Mouse (Mus musculus) G1E (cell line): ENCODE data around the gene Ssu72. TPM values are rescaled to one million over a fixed set of nuclear protein-coding genes. Genes with fewer than 3 reads are reported as not detected.

Experiments used
- ATAC-seq: 2 replicates; pipeline ENCODE4 v1.8.0; 2016; ENCODE audit warnings: mild to moderate bottlenecking; ENCODE audit not compliant: insufficient number of reproducible peaks, poor library complexity, low FRiP score, severe bottlenecking; ENCODE audit errors: extremely low read depth
- DNase-seq: peaks from one replicate; pipeline ENCODE4 v3.0.0; 2012; ENCODE audit warnings: low spot score
- H3K27me3 ChIP-seq: 2 replicates; pipeline ENCODE4 v1.6.1; 2012; ENCODE audit warnings: mild to moderate bottlenecking, low read length, inconsistent platforms; ENCODE audit not compliant: insufficient read depth
- H3K36me3 ChIP-seq: replicated peaks from 2 replicates; pipeline ENCODE3; 2012; ENCODE audit warnings: mild to moderate bottlenecking, inconsistent platforms
- H3K4me1 ChIP-seq: 2 replicates; pipeline ENCODE4 v1.6.1; 2012; ENCODE audit warnings: low read depth, low read length, inconsistent platforms, mixed read lengths; ENCODE audit not compliant: insufficient read depth
- H3K4me3 ChIP-seq: 2 replicates; pipeline ENCODE4 v1.5.1; 2012; ENCODE audit warnings: low read depth, mild to moderate bottlenecking, inconsistent platforms, low read length, moderate library complexity, mixed read lengths
- H3K9me3 ChIP-seq: replicated peaks from 2 replicates; pipeline ENCODE4 v1.6.1; 2012; ENCODE audit warnings: inconsistent platforms
- CTCF ChIP-seq: IDR thresholded peaks from 2 replicates; pipeline ENCODE4 v1.5.1; 2012; ENCODE audit warnings: low read depth, low read length, inconsistent platforms, mixed read lengths
- GATA1 ChIP-seq: IDR thresholded peaks from 2 replicates; pipeline ENCODE4 v1.6.1; 2012; ENCODE audit warnings: borderline replicate concordance, low read length, inconsistent platforms, mixed read lengths
- GATA2 ChIP-seq: IDR thresholded peaks from 2 replicates; pipeline ENCODE4 v1.6.1; 2012; ENCODE audit warnings: low read depth, low read length, inconsistent platforms, borderline replicate concordance
- POLR2AphosphoS5 ChIP-seq: IDR thresholded peaks from 2 replicates; pipeline ENCODE4 v1.6.1; 2012; ENCODE audit warnings: low read depth, low read length, inconsistent platforms; ENCODE audit not compliant: insufficient replicate concordance
- TAL1 ChIP-seq: conservative IDR thresholded peaks from 2 replicates; pipeline ENCODE4 v1.6.1; 2012; ENCODE audit warnings: low read depth, low read length, inconsistent platforms, mixed read lengths
- polyA plus RNA-seq: library from polyadenylated mRNA; stranded (reverse); fragments of >175 nt; gene quantifications from 2 replicates; pipeline ENCODE4 v1.2.3, GENCODE M21; 2012
- total RNA-seq, 2 experiments: library from RNA; stranded (forward) in 1 of 2; stranded (reverse) in 1 of 2; fragments of 200-1000 nt in 1 of 2; fragments of >200 nt in 1 of 2; fragmentation: Nextera tagmentation in 1 of 2; gene quantifications; 2 replicates each; pipeline ENCODE4 v1.2.3; 2014 to 2017

Gene Ssu72
- total and polyA plus RNA-seq, 3 experiments = 91.4 to 195 (median 186) TPM

- TF ChIP-seq GATA1 (no peak), POLR2AphosphoS5 (no peak), TAL1 (no peak), GATA2 (no peak), CTCF (no peak)
- peaks cover 81% of the 10 kb centered on the region for H3K27me3 ChIP-seq
- no peaks in the 10 kb centered on the region for H3K36me3 ChIP-seq
- DNase-seq (no peak), ATAC-seq (no peak)
- peaks cover 21% of the 10 kb centered on the region for H3K4me1 ChIP-seq
- no peak overlapping the region for H3K4me3 ChIP-seq
- H3K9me3 ChIP-seq = no peaks in the 10 kb centered on the region
These were observed 73.2 kb downstream of the Ssu72 start for GRCm38 (mm10) chr4:155777816-155778215.

GRCm38 (mm10) chr4:155779498-155779897 lies 74.9 kb downstream of the Ssu72 start:
- peaks cover 28% of the 10 kb centered on the region for H3K4me1 ChIP-seq
- DNase-seq (no peak), ATAC-seq (no peak)
- no peak overlapping the region for H3K4me3 ChIP-seq
- H3K9me3 ChIP-seq = no peaks in the 10 kb centered on the region
- peaks cover 75% of the 10 kb centered on the region for H3K27me3 ChIP-seq
- TF ChIP-seq TAL1 (no peak), POLR2AphosphoS5 (no peak), GATA2 (no peak), CTCF (no peak), GATA1 (no peak)
- H3K36me3 ChIP-seq = no peaks in the 10 kb centered on the region

GRCm38 (mm10) chr4:155780895-155781294 lies 76.3 kb downstream of the Ssu72 start:
- H3K36me3 ChIP-seq = no peaks in the 10 kb centered on the region
- ATAC-seq = no peak
- H3K27me3 ChIP-seq = peaks cover 69% of the 10 kb centered on the region
- no peak for DNase-seq
- no peak overlapping the region; the same call in 1 of the 2 replicates for H3K4me3 ChIP-seq
- TF ChIP-seq CTCF (no peak), POLR2AphosphoS5 (no peak), TAL1 (no peak), GATA2 (no peak), GATA1 (no peak)
- peaks cover 29% of the 10 kb centered on the region for H3K4me1 ChIP-seq
- H3K9me3 ChIP-seq = no peaks in the 10 kb centered on the region

Other genes starting within 250 kb of the Ssu72 start
Only the 20 nearest of the 25 such genes appear.
- 50.4 and 61.6 TPM in 2 replicates for gene Nadk, start 142.4 kb upstream of the Ssu72 start, total RNA-seq (2014; fragmentation: Nextera tagmentation)
- gene Nadk, start 142.4 kb upstream of the Ssu72 start, total RNA-seq (2017) = 67.5 and 76.3 TPM in 2 replicates
- 49.5 and 58.4 TPM in 2 replicates for gene Nadk, start 142.4 kb upstream of the Ssu72 start, polyA plus RNA-seq
- 34.4 and 41.1 TPM in 2 replicates for gene Slc35e2, start 103.4 kb upstream of the Ssu72 start, total RNA-seq (2014; fragmentation: Nextera tagmentation)
- gene Slc35e2, start 103.4 kb upstream of the Ssu72 start, total RNA-seq (2017) = 20.3 and 23.3 TPM in 2 replicates
- 2.0 and 2.3 TPM in 2 replicates for gene Slc35e2, start 103.4 kb upstream of the Ssu72 start, polyA plus RNA-seq
- gene Cdk11b, start 79.9 kb upstream of the Ssu72 start, total RNA-seq (2014; fragmentation: Nextera tagmentation) = 86.4 and 106 TPM in 2 replicates
- gene Cdk11b, start 79.9 kb upstream of the Ssu72 start, total RNA-seq (2017) = 41.4 and 53.3 TPM in 2 replicates
- gene Cdk11b, start 79.9 kb upstream of the Ssu72 start, polyA plus RNA-seq = 114 and 144 TPM in 2 replicates
- not detected in 2 replicates for gene Gm10563, start 59.4 kb upstream of the Ssu72 start, total RNA-seq (2014; fragmentation: Nextera tagmentation)
- gene Gm10563, start 59.4 kb upstream of the Ssu72 start, total RNA-seq (2017) = not detected in 2 replicates
- not detected in 2 replicates for gene Gm10563, start 59.4 kb upstream of the Ssu72 start, polyA plus RNA-seq
- gene Mmp23, start 51.4 kb upstream of the Ssu72 start, total RNA-seq (2014; fragmentation: Nextera tagmentation) = not detected in 2 replicates
- gene Mmp23, start 51.4 kb upstream of the Ssu72 start, total RNA-seq (2017) = 0.12 and 0.71 TPM in 2 replicates
- 0.08 and 0.29 TPM in 2 replicates for gene Mmp23, start 51.4 kb upstream of the Ssu72 start, polyA plus RNA-seq
- gene Mib2, start 35.6 kb upstream of the Ssu72 start, total RNA-seq (2014; fragmentation: Nextera tagmentation) = 5.8 and 9.6 TPM in 2 replicates
- 16.7 and 17.3 TPM in 2 replicates for gene Mib2, start 35.6 kb upstream of the Ssu72 start, total RNA-seq (2017)
- 36.0 and 36.9 TPM in 2 replicates for gene Mib2, start 35.6 kb upstream of the Ssu72 start, polyA plus RNA-seq
- not detected in 2 replicates for gene Fndc10, start 10.5 kb upstream of the Ssu72 start, total RNA-seq (2014; fragmentation: Nextera tagmentation)
- gene Fndc10, start 10.5 kb upstream of the Ssu72 start, total RNA-seq (2017) = 0.12 and 0.16 TPM in 2 replicates
- not detected in 2 replicates for gene Fndc10, start 10.5 kb upstream of the Ssu72 start, polyA plus RNA-seq
- 0.58 and 0.68 TPM in 2 replicates for gene Tmem240, start 30.0 kb downstream of the Ssu72 start, total RNA-seq (2014; fragmentation: Nextera tagmentation)
- 0.55 and 0.64 TPM in 2 replicates for gene Tmem240, start 30.0 kb downstream of the Ssu72 start, total RNA-seq (2017)
- 0.94 and 0.98 TPM in 2 replicates for gene Tmem240, start 30.0 kb downstream of the Ssu72 start, polyA plus RNA-seq
- gene Atad3a, start 56.3 kb downstream of the Ssu72 start, total RNA-seq (2014; fragmentation: Nextera tagmentation) = 43.2 and 64.6 TPM in 2 replicates
- gene Atad3a, start 56.3 kb downstream of the Ssu72 start, total RNA-seq (2017) = 58.8 and 61.5 TPM in 2 replicates
- 65.7 and 70.7 TPM in 2 replicates for gene Atad3a, start 56.3 kb downstream of the Ssu72 start, polyA plus RNA-seq
- 0.39 and 0.68 TPM in 2 replicates for gene Vwa1, start 69.9 kb downstream of the Ssu72 start, total RNA-seq (2014; fragmentation: Nextera tagmentation)
- 0.93 and 1.0 TPM in 2 replicates for gene Vwa1, start 69.9 kb downstream of the Ssu72 start, total RNA-seq (2017)
- 0.09 and 0.10 TPM in 2 replicates for gene Vwa1, start 69.9 kb downstream of the Ssu72 start, polyA plus RNA-seq
- gene Tmem88b, start 81.1 kb downstream of the Ssu72 start, total RNA-seq (2014; fragmentation: Nextera tagmentation) = not detected in 2 replicates
- gene Tmem88b, start 81.1 kb downstream of the Ssu72 start, total RNA-seq (2017) = 0.05 and 0.06 TPM in 2 replicates
- 0.01 TPM in 1 of 2 replicates, not detected in the other for gene Tmem88b, start 81.1 kb downstream of the Ssu72 start, polyA plus RNA-seq
- not detected in 2 replicates for gene Ankrd65, start 85.6 kb downstream of the Ssu72 start, total RNA-seq (2014; fragmentation: Nextera tagmentation)
- not detected in 2 replicates for gene Ankrd65, start 85.6 kb downstream of the Ssu72 start, total RNA-seq (2017)
- gene Ankrd65, start 85.6 kb downstream of the Ssu72 start, polyA plus RNA-seq = not detected in 2 replicates
- 86.3 and 97.2 TPM in 2 replicates for gene Mrpl20, start 98.1 kb downstream of the Ssu72 start, total RNA-seq (2014; fragmentation: Nextera tagmentation)
- 85.3 and 124 TPM in 2 replicates for gene Mrpl20, start 98.1 kb downstream of the Ssu72 start, total RNA-seq (2017)
- 15.1 and 17.9 TPM in 2 replicates for gene Mrpl20, start 98.1 kb downstream of the Ssu72 start, polyA plus RNA-seq
- gene Ccnl2, start 107.7 kb downstream of the Ssu72 start, total RNA-seq (2014; fragmentation: Nextera tagmentation) = 121 and 171 TPM in 2 replicates
- gene Ccnl2, start 107.7 kb downstream of the Ssu72 start, total RNA-seq (2017) = 125 and 150 TPM in 2 replicates
- 33.0 and 41.8 TPM in 2 replicates for gene Ccnl2, start 107.7 kb downstream of the Ssu72 start, polyA plus RNA-seq
- 147 and 155 TPM in 2 replicates for gene Aurkaip1, start 126.5 kb downstream of the Ssu72 start, total RNA-seq (2014; fragmentation: Nextera tagmentation)
- gene Aurkaip1, start 126.5 kb downstream of the Ssu72 start, total RNA-seq (2017) = 158 and 160 TPM in 2 replicates
- gene Aurkaip1, start 126.5 kb downstream of the Ssu72 start, polyA plus RNA-seq = 291 and 293 TPM in 2 replicates
- not detected in 2 replicates for gene Mxra8, start 134.9 kb downstream of the Ssu72 start, total RNA-seq (2014; fragmentation: Nextera tagmentation)
- gene Mxra8, start 134.9 kb downstream of the Ssu72 start, total RNA-seq (2017) = 0.33 and 0.46 TPM in 2 replicates
- not detected in 2 replicates for gene Mxra8, start 134.9 kb downstream of the Ssu72 start, polyA plus RNA-seq
- gene Dvl1, start 142.6 kb downstream of the Ssu72 start, total RNA-seq (2014; fragmentation: Nextera tagmentation) = 14.4 and 16.8 TPM in 2 replicates
- gene Dvl1, start 142.6 kb downstream of the Ssu72 start, total RNA-seq (2017) = 9.2 and 13.7 TPM in 2 replicates
- gene Dvl1, start 142.6 kb downstream of the Ssu72 start, polyA plus RNA-seq = 77.7 and 92.8 TPM in 2 replicates
- 1.6 and 1.7 TPM in 2 replicates for gene Tas1r3, start 158.6 kb downstream of the Ssu72 start, total RNA-seq (2014; fragmentation: Nextera tagmentation)
- 0.52 and 0.60 TPM in 2 replicates for gene Tas1r3, start 158.6 kb downstream of the Ssu72 start, total RNA-seq (2017)
- gene Tas1r3, start 158.6 kb downstream of the Ssu72 start, polyA plus RNA-seq = 0.02 and 0.03 TPM in 2 replicates
- gene Cptp, start 164.6 kb downstream of the Ssu72 start, total RNA-seq (2014; fragmentation: Nextera tagmentation) = 6.7 and 11.8 TPM in 2 replicates
- 9.3 and 9.5 TPM in 2 replicates for gene Cptp, start 164.6 kb downstream of the Ssu72 start, total RNA-seq (2017)
- gene Cptp, start 164.6 kb downstream of the Ssu72 start, polyA plus RNA-seq = 1.1 and 3.6 TPM in 2 replicates
- gene Ints11, start 164.7 kb downstream of the Ssu72 start, total RNA-seq (2014; fragmentation: Nextera tagmentation) = 35.6 and 47.3 TPM in 2 replicates
- 43.5 and 63.3 TPM in 2 replicates for gene Ints11, start 164.7 kb downstream of the Ssu72 start, total RNA-seq (2017)
- gene Ints11, start 164.7 kb downstream of the Ssu72 start, polyA plus RNA-seq = 21.7 and 26.8 TPM in 2 replicates